Mouse (Mus musculus) embryonic facial prominence, embryonic 15.5 days (tissue): ENCODE data around the gene Npnt. TPM values are rescaled to one million over a fixed set of nuclear protein-coding genes. Genes with fewer than 3 reads are reported as not detected.

ENCODE experiments used
- polyA plus RNA-seq: library from polyadenylated mRNA; unstranded; fragments of >200 nt; fragmentation: Nextera tagmentation; extraction: Ambion mirVana; gene quantifications from 2 replicates; pipeline ENCODE4 v1.2.1, GENCODE M21; 2015

Npnt gene
- polyA plus RNA-seq, 1 experiment from 2014 or later = 86.3 TPM

Other genes with a start within 250 kb of the Npnt start
- gene Ints12, start 141.5 kb upstream of the Npnt start, polyA plus RNA-seq = 19.7 and 19.8 TPM in 2 replicates
- 6.1 and 6.8 TPM in 2 replicates for gene Gstcd, start 141.7 kb upstream of the Npnt start, polyA plus RNA-seq